Mouse (Mus musculus) brain, embryonic 14.5 days (tissue): Measurements from ENCODE around the gene Pgbd1.

Source experiments
- CTCF ChIP-seq: fragments of 200-500 bp; IDR thresholded peaks from 2 replicates; pipeline ENCODE4 v1.5.1; 2012; ENCODE audit warnings: inconsistent platforms, mild to moderate bottlenecking, moderate library complexity, borderline replicate concordance; ENCODE audit not compliant: insufficient read depth, insufficient read length; ENCODE audit errors: extremely low read depth
- POLR2A ChIP-seq: fragments of 200-500 bp; IDR thresholded peaks from 2 replicates; pipeline ENCODE4 v1.6.1; 2012; ENCODE audit warnings: mild to moderate bottlenecking, inconsistent platforms, borderline replicate concordance; ENCODE audit not compliant: poor library complexity, insufficient read depth, insufficient read length, severe bottlenecking; ENCODE audit errors: extremely low read depth

GRCm38 (mm10) chr13:21486881-21487280, 46.0 kb upstream of the Pgbd1 start:
- no peak for TF ChIP-seq CTCF
- TF ChIP-seq POLR2A = no peak
